Mouse (Mus musculus) limb, embryonic 13.5 days (tissue): ENCODE measurements around the gene Apba1. TPM values are rescaled to one million over a fixed set of nuclear protein-coding genes. Genes with fewer than 3 reads are reported as not detected.

Experiments used
- ATAC-seq: fragments of 200-750 bp; cut with Nextera tagmentation; 2 replicates; pipeline ENCODE4 v1.8.0; 2017; ENCODE audit warnings: low read depth, moderate number of reproducible peaks, moderate TSS enrichment; ENCODE audit not compliant: low FRiP score
- H3K27ac ChIP-seq: fragments of 300-500 bp; sonication (generic); 2 replicates; pipeline ENCODE4 v1.5.1; 2015; ENCODE audit warnings: inconsistent platforms, mild to moderate bottlenecking, moderate library complexity
- H3K27me3 ChIP-seq: fragments of 300-500 bp; sonication (generic); 2 replicates; pipeline ENCODE4 v1.6.1; 2015; ENCODE audit warnings: mild to moderate bottlenecking, inconsistent platforms
- H3K36me3 ChIP-seq: fragments of 300-500 bp; sonication (generic); 2 replicates; pipeline ENCODE4 v1.6.1; 2015; ENCODE audit warnings: inconsistent platforms, mild to moderate bottlenecking, moderate library complexity
- H3K4me1 ChIP-seq: fragments of 300-500 bp; sonication (generic); 2 replicates; pipeline ENCODE4 v1.6.1; 2015; ENCODE audit warnings: inconsistent platforms
- H3K4me2 ChIP-seq: fragments of 300-500 bp; sonication (generic); replicated peaks from 2 replicates; pipeline ENCODE4 v1.6.1; 2015; ENCODE audit warnings: inconsistent platforms, mild to moderate bottlenecking, moderate library complexity
- H3K4me3 ChIP-seq: fragments of 300-500 bp; sonication (generic); 2 replicates; pipeline ENCODE4 v1.5.1; 2015; ENCODE audit warnings: moderate library complexity, mild to moderate bottlenecking, inconsistent platforms
- H3K9ac ChIP-seq: fragments of 300-500 bp; sonication (generic); 2 replicates; pipeline ENCODE4 v1.6.1; 2015; ENCODE audit warnings: mild to moderate bottlenecking, inconsistent platforms
- H3K9me3 ChIP-seq: fragments of 300-500 bp; sonication (generic); 2 replicates; pipeline ENCODE4 v1.6.1; 2016; ENCODE audit warnings: inconsistent platforms
- WGBS: fragments of 180-500 bp; shearing (Covaris S2); methylation state at CpG from one replicate; pipeline ENCODE4 v1.1.7; 2015; 5-methylcytosine and 5-hydroxymethylcytosine counted together
- polyA plus RNA-seq: library from polyadenylated mRNA; unstranded; fragments of >200 nt; fragmentation: Nextera tagmentation; extraction: Ambion mirVana; gene quantifications from 2 replicates; pipeline ENCODE4 v1.2.1, GENCODE M21; 2015

The Apba1 gene
- polyA plus RNA-seq, 1 experiment from 2014 or later, result 0.38 TPM

DNA sequence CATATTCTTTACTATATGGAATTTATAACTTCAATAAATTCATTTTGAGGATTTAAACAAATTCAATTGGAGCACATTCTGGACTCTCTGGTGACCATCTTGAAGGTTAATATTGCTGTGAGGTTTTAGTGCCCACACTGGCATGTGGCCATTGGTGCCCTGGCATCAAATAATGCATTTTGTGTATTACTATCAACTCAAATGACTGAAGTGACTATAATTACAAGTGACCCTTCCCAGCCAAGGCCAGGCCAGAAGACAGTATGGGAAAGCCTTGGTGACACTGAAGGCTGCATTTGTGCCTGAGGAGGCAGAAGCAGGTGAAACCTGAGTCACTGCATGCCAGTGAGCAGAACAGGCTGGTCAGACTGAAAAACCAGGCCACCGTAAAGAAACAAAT lies 50.5 kb downstream of the Apba1 start:
- Histone ChIP-seq H3K9ac (no peak overlapping the region), H3K4me1 (0 out of 2 replicates have a peak, but pooled peaks cover 3% of the 10 kb centered on the region), H3K27me3 (peaks cover 6% of the 10 kb centered on the region; the same call in 1 of the 2 replicates), H3K36me3 (no peaks in the 10 kb centered on the region), H3K9me3 (no peaks in the 10 kb centered on the region), H3K27ac (no peak overlapping the region), H3K4me3 (no peak overlapping the region), H3K4me2 (no peak overlapping the region)
- 38% methylated on average over 1 of the region's 1 CpGs for WGBS
- no peak for ATAC-seq

DNA sequence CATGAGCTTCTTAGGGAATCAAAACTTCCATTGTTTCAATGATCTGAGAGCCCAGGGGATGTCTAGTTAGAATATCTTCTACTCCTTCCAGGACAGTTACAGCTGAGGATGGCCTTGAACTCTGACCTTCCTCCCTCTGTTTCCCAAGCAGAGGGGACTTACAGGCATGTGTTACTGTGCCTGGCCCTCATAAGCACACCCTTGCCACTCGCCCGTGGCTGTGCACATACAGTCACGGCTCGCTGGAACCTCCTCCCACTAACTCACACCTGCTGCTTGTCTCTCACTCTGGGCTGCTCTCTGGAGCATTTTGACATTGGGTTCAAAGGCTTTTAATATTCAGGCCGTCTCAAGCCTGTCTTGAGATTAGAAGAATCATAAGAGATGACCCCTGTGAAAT lies 51.8 kb downstream of the Apba1 start:
- H3K36me3 ChIP-seq, result no peaks in the 10 kb centered on the region
- WGBS, result 68% methylated on average over 5 of the region's 5 CpGs
- ATAC-seq, result no peak
- H3K9ac ChIP-seq, result no peak overlapping the region
- no peaks in the 10 kb centered on the region for H3K9me3 ChIP-seq
- no peak overlapping the region for H3K4me2 ChIP-seq
- 0 out of 2 replicates have a peak, but pooled peaks cover 3% of the 10 kb centered on the region for H3K4me1 ChIP-seq
- H3K27me3 ChIP-seq, result peaks cover 3% of the 10 kb centered on the region; the same call in 1 of the 2 replicates
- H3K27ac ChIP-seq, result no peak overlapping the region
- no peak overlapping the region for H3K4me3 ChIP-seq

DNA sequence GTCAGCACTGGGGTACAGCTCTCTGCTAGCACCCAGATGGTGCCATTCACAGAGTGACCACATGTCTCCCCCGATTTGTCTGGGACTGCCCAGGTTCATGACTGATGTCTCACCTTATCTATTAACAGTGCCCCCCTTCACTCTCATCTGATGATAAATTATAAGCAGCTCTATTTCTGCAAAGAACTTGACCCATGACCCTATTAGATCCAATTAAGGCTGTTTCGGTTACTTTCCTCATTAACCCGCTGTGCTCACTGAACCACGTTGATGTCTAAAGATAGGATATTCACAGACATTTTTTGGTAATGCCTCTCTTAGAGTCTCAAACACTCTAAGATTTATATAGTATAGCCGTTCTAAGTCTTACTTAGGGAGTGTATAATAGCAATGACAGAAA lies 52.3 kb downstream of the Apba1 start:
- no peak overlapping the region for H3K4me2 ChIP-seq
- no peaks in the 10 kb centered on the region for H3K9me3 ChIP-seq
- H3K27ac ChIP-seq, result no peak overlapping the region
- H3K36me3 ChIP-seq, result no peaks in the 10 kb centered on the region
- 0 out of 2 replicates have a peak, but pooled peaks cover 3% of the 10 kb centered on the region for H3K4me1 ChIP-seq
- 62% methylated on average over 5 of the region's 5 CpGs for WGBS
- H3K9ac ChIP-seq, result no peak overlapping the region
- no peaks in the 10 kb centered on the region for H3K27me3 ChIP-seq
- ATAC-seq, result no peak
- no peak overlapping the region for H3K4me3 ChIP-seq

DNA sequence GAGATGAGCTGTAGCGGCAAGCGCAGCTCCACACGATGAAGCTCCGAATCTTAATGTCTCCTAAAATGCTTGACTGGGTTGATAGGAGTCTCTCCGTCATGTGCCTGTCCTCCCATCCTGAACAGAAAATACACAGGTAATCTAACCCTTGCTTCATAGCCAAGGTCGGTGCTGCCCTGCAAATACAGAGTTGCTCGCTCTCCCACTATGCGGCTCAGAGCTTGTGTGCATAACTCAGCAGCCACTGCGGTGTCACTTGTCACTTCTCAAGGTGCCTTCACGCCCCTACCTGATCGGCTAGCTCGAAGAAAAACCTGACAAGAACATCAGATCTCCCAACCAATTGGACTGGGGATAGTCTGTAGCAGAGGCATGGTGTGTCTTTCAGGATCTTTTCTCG lies 58.1 kb downstream of the Apba1 start:
- Histone ChIP-seq H3K4me2 (no peak overlapping the region), H3K36me3 (no peaks in the 10 kb centered on the region), H3K4me3 (no peak overlapping the region), H3K9me3 (no peaks in the 10 kb centered on the region), H3K9ac (no peak overlapping the region), H3K27me3 (no peaks in the 10 kb centered on the region), H3K4me1 (no peaks in the 10 kb centered on the region), H3K27ac (no peak overlapping the region)
- 88% methylated on average over 13 of the region's 13 CpGs for WGBS
- no peak for ATAC-seq

DNA sequence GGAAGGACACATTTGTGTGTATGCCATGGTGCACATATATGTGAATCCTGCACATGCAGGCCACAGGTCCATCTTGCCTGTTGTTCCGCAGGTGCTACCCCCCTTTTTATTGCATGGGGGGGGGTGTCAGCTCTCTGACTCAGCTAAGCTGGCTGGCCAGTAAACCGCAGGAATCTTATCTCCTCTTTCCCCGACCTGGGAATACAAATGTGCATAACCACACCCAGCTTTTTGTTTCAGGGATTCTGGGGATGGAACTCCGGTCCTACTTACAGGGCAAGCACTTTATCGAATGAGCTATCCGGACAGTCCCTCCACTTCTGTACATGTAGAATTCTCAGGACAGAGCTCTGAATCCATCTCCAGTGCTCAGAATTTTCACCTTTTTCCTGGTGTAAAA lies 58.5 kb downstream of the Apba1 start:
- H3K4me1 ChIP-seq, result no peaks in the 10 kb centered on the region
- no peak for ATAC-seq
- H3K27me3 ChIP-seq, result no peaks in the 10 kb centered on the region
- 64% methylated on average over 6 of the region's 6 CpGs for WGBS
- H3K4me3 ChIP-seq, result no peak overlapping the region
- no peak overlapping the region for H3K9ac ChIP-seq
- no peaks in the 10 kb centered on the region for H3K9me3 ChIP-seq
- H3K27ac ChIP-seq, result no peak overlapping the region
- no peak overlapping the region for H3K4me2 ChIP-seq
- no peaks in the 10 kb centered on the region for H3K36me3 ChIP-seq

DNA sequence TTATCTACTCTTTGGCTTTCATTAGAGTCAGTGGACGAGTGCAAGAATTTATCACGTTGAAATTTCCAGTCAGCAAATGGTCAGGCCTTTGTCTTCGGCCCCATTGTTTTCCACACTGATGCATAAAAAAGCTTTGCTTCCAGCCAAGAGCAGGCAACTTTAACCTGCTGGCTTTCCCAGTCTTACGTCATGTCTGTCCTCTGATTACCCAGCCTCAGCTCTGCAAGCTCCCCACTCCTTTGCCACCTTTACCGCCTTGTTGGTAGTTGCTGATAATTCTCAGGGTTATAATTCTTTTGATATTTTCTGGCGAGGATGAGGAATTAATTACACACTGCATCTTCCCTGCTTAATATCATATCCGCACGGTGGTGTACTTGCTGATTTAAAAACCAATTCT lies 61.2 kb downstream of the Apba1 start:
- Histone ChIP-seq H3K4me2 (no peak overlapping the region), H3K4me1 (no peaks in the 10 kb centered on the region), H3K9ac (no peak overlapping the region), H3K27ac (no peak overlapping the region), H3K36me3 (no peaks in the 10 kb centered on the region), H3K9me3 (no peaks in the 10 kb centered on the region), H3K27me3 (no peaks in the 10 kb centered on the region), H3K4me3 (no peak overlapping the region)
- ATAC-seq, result no peak
- 78% methylated on average over 8 of the region's 8 CpGs for WGBS

DNA sequence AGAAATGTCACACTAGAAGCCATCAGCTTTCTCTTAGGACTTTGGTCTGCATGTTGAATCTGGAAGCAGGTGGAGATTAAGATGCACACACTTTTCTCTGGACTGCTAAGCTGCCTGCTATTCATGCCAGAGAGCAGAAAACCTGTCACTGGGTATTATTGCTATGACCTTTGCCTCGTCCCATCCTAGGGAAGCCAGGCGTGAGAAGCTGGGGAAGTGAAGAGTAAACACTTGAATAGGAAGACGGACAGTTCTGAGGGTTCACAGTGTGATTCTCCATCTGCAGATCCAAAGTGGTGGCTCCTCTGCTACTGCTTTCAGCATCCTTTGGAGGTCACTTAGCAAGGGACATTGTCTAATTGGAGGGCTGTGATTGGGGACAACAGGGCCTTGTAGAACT lies 63.8 kb downstream of the Apba1 start:
- no peaks in the 10 kb centered on the region for H3K27me3 ChIP-seq
- H3K4me1 ChIP-seq, result no peaks in the 10 kb centered on the region
- no peak overlapping the region for H3K27ac ChIP-seq
- H3K9ac ChIP-seq, result no peak overlapping the region
- no peaks in the 10 kb centered on the region for H3K9me3 ChIP-seq
- H3K36me3 ChIP-seq, result no peaks in the 10 kb centered on the region
- H3K4me2 ChIP-seq, result no peak overlapping the region
- 56% methylated on average over 3 of the region's 3 CpGs for WGBS
- ATAC-seq, result no peak
- no peak overlapping the region for H3K4me3 ChIP-seq

DNA sequence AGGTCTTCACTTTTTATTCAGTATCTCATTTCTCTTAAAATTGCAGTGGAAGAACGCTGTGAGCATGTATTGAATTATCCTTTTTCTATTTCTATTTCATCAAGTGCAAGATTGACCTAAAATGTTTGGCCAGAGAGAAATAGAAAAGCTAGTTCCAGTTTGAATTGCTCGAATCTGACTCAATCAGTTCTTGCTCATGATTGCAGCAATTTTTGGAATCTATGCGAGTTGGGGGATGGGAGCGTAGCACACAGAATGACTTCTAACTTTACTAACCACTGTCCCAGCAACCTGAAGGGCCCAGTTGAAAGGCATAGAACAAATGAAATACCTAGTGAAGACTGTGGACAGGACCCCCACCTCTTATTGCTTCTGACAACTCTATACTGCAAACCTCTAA lies 64.8 kb downstream of the Apba1 start:
- no peaks in the 10 kb centered on the region for H3K9me3 ChIP-seq

DNA sequence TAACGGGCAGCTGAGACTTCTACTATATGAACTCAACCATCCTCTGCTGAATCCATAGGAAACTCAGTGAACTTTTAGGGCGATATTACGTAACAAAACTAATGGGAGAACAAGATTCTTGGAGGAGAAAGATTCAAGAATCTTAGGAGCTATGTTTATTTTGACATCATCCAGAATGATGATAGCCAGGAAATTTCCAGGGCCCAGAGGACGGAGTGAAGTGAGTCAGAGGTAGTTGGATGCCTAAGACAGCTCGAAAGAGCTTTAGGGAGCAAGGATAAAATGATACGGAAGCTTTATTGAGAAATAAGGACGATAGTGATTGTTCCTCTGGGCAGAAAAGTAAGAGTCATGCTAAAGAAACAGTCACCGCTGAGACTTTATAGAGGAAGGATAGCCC lies 67.6 kb downstream of the Apba1 start:
- Histone ChIP-seq H3K9me3 (no peaks in the 10 kb centered on the region), H3K4me1 (no peaks in the 10 kb centered on the region), H3K4me2 (no peak overlapping the region), H3K27me3 (no peaks in the 10 kb centered on the region), H3K4me3 (no peak overlapping the region), H3K36me3 (no peaks in the 10 kb centered on the region), H3K27ac (no peak overlapping the region), H3K9ac (no peak overlapping the region)
- 85% methylated on average over 8 of the region's 8 CpGs for WGBS
- ATAC-seq, result no peak

More for the DNA sequence above, 64.8 kb downstream of the Apba1 start:
- H3K36me3 ChIP-seq, result no peaks in the 10 kb centered on the region
- H3K4me1 ChIP-seq, result no peaks in the 10 kb centered on the region
- H3K27ac ChIP-seq, result no peak overlapping the region
- H3K4me2 ChIP-seq, result no peak overlapping the region
- H3K27me3 ChIP-seq, result no peaks in the 10 kb centered on the region
- H3K4me3 ChIP-seq, result no peak overlapping the region
- no peak overlapping the region for H3K9ac ChIP-seq
- 88% methylated on average over 4 of the region's 4 CpGs for WGBS
- ATAC-seq, result no peak

DNA sequence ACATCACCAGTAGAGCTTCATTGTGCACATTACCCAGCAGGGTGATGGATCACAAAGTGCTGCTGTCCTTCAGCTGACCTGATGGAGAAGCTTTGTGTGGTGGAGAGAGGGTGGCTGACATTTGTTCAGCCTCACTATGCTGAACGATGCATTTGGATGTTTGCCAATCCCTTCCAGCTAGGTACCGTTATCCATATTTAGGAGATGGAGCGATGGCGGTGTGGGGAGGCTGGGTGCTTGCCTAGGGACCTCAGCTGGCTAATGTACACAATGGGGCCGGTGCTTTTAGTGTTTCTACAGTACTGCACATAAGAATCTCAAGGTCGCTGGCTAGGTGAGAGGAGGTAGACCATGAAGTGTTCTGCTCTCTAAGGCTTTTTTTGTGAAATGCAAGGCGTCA lies 72.1 kb downstream of the Apba1 start:
- 73% methylated on average over 7 of the region's 7 CpGs for WGBS
- Histone ChIP-seq H3K27me3 (no peaks in the 10 kb centered on the region), H3K36me3 (no peaks in the 10 kb centered on the region), H3K27ac (no peak overlapping the region), H3K9ac (no peak overlapping the region), H3K4me1 (peaks cover 14% of the 10 kb centered on the region; the same call in 1 of the 2 replicates), H3K4me3 (no peak overlapping the region), H3K4me2 (no peak overlapping the region), H3K9me3 (no peaks in the 10 kb centered on the region)
- ATAC-seq, result no peak

DNA sequence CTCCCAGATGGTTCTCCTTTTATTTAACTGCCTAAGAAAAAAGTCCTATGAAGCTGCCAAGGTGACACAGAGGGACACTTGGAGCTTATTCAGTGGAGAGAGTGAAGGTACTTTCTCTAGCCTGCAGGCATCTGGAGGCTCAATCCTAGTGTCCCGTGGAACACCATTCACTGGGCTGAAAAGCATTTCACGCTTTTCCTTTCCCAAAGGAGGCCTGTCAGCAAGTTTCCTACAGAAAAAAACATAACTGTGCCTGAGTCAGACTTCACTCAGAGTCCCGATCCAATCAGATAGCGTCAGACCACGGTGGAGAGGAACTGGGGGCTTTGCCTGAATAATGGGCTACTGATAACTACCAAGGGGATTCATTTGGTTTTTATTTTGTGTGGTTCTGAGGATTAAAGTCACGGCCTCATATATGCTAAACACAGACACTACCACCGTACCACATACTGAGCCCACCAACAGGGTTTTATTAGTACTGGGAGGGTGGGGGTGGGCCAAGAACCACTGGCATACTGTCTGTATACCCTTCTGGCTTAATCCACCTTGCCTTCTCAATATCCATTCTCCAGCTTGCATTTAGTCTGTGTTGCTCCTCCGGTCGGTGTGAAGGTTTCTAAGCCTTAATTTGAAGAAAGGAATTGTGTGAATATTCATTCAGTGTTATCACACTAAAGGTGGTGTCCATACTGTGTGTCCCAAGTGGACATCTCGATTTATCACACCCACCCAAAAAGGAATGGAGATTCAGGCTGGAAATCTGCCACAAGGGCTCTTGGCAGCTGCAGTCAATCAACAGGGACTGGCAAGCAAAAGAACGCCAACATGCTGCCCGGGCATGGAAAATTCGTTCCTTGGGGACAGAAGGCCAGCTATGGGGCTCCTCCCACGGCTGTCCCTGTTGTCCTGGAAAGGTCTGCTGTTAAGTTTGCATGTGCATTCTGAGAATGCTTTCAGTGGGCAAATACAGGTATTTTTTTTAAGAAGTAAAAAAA lies 75.3 kb downstream of the Apba1 start:
- no peaks in the 10 kb centered on the region for H3K36me3 ChIP-seq
- peaks cover 14% of the 10 kb centered on the region; the same call in 1 of the 2 replicates for H3K4me1 ChIP-seq
- no peak; the same call in 1 of the 2 replicates for ATAC-seq
- 59% methylated on average over 14 of the region's 14 CpGs for WGBS
- H3K4me2 ChIP-seq, result no peak overlapping the region
- H3K27ac ChIP-seq, result no peak overlapping the region
- no peaks in the 10 kb centered on the region for H3K9me3 ChIP-seq
- H3K27me3 ChIP-seq, result no peaks in the 10 kb centered on the region
- H3K4me3 ChIP-seq, result no peak overlapping the region
- H3K9ac ChIP-seq, result no peak overlapping the region

DNA sequence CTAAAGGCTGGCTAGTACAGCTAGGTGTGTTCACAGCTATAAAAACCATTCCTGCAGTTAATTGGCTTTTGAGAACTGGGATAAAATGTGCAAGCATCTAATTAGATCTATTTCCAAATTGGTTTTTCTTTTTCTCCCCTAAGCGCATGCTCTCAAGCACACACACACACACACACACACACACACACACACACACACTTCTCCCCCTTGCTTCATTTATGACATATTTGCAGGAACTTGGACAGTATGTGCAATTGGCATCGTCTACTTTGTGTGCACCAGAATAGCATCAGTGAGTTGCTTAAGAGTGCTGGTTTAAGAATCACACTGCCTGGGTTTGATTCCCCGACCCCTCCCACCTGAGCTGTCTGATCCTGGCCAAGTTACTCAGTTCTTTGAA lies 76.0 kb downstream of the Apba1 start:
- H3K4me3 ChIP-seq, result no peak overlapping the region
- 73% methylated on average over 3 of the region's 3 CpGs for WGBS
- H3K9ac ChIP-seq, result no peak overlapping the region
- H3K4me2 ChIP-seq, result no peak overlapping the region
- H3K36me3 ChIP-seq, result no peaks in the 10 kb centered on the region
- ATAC-seq, result no peak
- H3K27ac ChIP-seq, result no peak overlapping the region
- no peaks in the 10 kb centered on the region for H3K9me3 ChIP-seq
- H3K4me1 ChIP-seq, result peaks cover 14% of the 10 kb centered on the region; the same call in 1 of the 2 replicates
- no peaks in the 10 kb centered on the region for H3K27me3 ChIP-seq
